Mouse (Mus musculus) limb, embryonic 12.5 days (tissue): Measurements from ENCODE around the gene Zfp827. TPM values are rescaled to one million over a fixed set of nuclear protein-coding genes. Genes with fewer than 3 reads are reported as not detected.

Source experiments
- ATAC-seq: fragments of 200-750 bp; cut with Nextera tagmentation; 2 replicates; pipeline ENCODE4 v1.8.0; 2017; ENCODE audit warnings: low read depth, moderate TSS enrichment; ENCODE audit not compliant: insufficient number of reproducible peaks, insufficient read depth, low FRiP score, low TSS enrichment
- H3K27ac ChIP-seq: fragments of 300-500 bp; sonication (generic); 2 replicates; pipeline ENCODE4 v1.5.1; 2016; ENCODE audit warnings: mild to moderate bottlenecking, moderate library complexity
- H3K27me3 ChIP-seq: fragments of 300-500 bp; sonication (generic); 2 replicates; pipeline ENCODE4 v1.6.1; 2016; ENCODE audit warnings: mild to moderate bottlenecking, moderate library complexity
- H3K36me3 ChIP-seq: fragments of 300-500 bp; sonication (generic); 2 replicates; pipeline ENCODE4 v1.6.1; 2016; ENCODE audit warnings: mild to moderate bottlenecking, moderate library complexity
- H3K4me1 ChIP-seq: fragments of 300-500 bp; sonication (generic); replicated peaks from 2 replicates; pipeline ENCODE4 v1.6.1; 2016
- H3K4me2 ChIP-seq: fragments of 300-500 bp; sonication (generic); 2 replicates; pipeline ENCODE4 v1.6.1; 2016; ENCODE audit warnings: mild to moderate bottlenecking, moderate library complexity
- H3K4me3 ChIP-seq: fragments of 300-500 bp; sonication (generic); replicated peaks from 2 replicates; pipeline ENCODE4 v1.5.1; 2016; ENCODE audit warnings: mild to moderate bottlenecking
- H3K9ac ChIP-seq: fragments of 300-500 bp; sonication (generic); replicated peaks from 2 replicates; pipeline ENCODE4 v1.6.1; 2016; ENCODE audit warnings: mild to moderate bottlenecking, moderate library complexity
- H3K9me3 ChIP-seq: fragments of 300-500 bp; sonication (generic); 2 replicates; pipeline ENCODE4 v1.6.1; 2016; ENCODE audit warnings: mild to moderate bottlenecking, moderate library complexity
- WGBS: fragments of 180-500 bp; shearing (Covaris S2); methylation state at CpG from one replicate; pipeline ENCODE4 v1.1.7; 2016; 5-methylcytosine and 5-hydroxymethylcytosine counted together
- polyA plus RNA-seq: library from polyadenylated mRNA; unstranded; fragments of >200 nt; fragmentation: Nextera tagmentation; extraction: Ambion mirVana; gene quantifications from 2 replicates; pipeline ENCODE4 v1.2.1, GENCODE M21; 2016

Gene Zfp827
- polyA plus RNA-seq, 1 experiment from 2014 or later = 13.3 TPM

DNA sequence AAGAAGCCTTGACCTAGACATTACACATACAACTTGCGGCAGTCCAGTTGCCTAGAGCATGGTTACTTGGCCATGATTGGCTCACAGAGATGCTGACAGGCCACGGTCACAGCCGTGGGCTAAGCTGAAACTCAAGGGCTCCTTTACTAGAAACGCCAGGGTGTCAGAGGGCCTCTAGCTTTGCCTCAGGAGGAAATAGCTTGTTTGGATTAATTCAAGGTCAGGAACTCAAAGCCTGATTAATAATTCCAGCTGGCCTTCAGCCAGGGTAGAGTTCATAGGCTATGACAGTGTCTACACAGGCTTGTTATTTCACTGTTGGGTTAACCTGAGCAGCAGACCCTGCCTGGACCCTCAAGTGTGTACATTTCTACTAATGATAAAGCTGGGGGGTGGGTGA is 132.1 kb downstream of the Zfp827 start:
- ATAC-seq = no peak
- no peak overlapping the region for H3K27ac ChIP-seq
- H3K4me3 ChIP-seq = no peak overlapping the region
- 71% methylated on average over 4 of the region's 4 CpGs for WGBS
- H3K4me2 ChIP-seq = no peak overlapping the region
- H3K27me3 ChIP-seq = no peaks in the 10 kb centered on the region
- peaks cover 33% of the 10 kb centered on the region for H3K36me3 ChIP-seq
- peaks cover 36% of the 10 kb centered on the region for H3K4me1 ChIP-seq
- H3K9me3 ChIP-seq = no peaks in the 10 kb centered on the region
- H3K9ac ChIP-seq = no peak overlapping the region

DNA sequence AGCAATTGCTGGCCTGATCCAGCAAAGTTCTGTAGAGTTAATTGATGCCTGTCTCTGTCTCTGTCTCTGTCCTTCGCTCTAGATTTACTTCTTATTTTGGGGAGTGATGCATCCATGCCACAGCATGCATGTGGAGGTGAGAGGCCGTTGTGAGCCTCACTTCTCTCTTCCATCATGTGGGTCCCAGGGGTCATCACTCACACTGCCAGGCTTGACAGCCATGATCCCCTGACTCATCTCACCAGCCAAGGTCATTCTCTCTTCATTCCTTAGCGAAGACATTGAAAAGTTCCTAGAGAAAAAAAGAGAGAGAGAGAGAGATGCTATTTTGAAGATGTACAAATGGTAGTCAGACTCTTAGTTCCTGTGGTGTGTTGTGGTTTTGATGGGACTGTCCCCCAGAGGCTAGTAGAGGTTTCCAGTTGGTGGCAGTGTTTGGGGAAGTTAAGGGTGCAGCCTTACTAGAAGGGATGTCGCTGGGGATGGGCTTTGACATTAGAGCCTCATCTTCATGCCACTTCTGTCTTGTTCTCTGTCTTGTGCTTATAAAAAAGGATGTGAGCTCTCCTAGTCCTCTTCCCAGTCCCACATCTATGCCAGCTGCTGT is 133.0 kb downstream of the Zfp827 start:
- peaks cover 36% of the 10 kb centered on the region for H3K4me1 ChIP-seq
- ATAC-seq = no peak
- 89% methylated on average over 4 of the region's 4 CpGs for WGBS

DNA sequence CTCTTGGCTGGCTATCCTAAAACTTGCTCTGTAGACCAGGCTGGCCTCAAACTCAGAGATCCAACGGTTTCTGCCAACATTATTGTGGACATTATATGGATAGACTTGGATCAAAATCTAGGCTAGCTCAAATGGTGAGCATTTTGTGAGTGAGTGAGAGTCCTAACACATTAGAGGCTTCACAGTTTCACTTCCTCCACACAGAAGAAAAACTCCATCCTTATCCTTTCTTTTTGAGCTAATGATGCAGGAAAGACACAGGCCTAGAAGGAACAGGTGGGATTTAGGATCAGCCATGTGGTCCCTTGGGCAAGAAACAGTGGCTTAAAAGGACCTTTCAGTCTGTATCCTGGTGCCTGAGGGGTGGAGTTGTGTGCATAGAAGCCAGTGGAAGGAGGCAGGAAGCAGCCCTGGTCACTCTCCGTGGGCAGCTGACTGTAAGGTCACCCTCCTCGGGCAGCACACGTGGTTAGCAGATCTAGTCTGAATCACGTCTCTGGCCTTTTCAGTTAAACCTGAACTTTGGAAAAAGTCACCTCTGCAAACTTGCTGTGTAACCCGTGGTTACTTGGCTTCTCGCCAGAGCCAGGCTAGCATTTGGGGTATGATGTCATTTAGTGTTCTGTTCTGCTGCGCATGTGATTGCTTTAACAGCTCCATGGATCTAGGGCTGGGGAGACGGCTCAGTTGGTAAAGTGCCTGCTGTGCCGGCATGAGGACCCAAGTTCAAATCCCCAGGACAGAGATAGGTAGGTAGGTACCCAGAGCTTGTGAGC is 134.5 kb downstream of the Zfp827 start:
- no peak overlapping the region for H3K4me2 ChIP-seq
- ATAC-seq = peak; percentile 82
- no peaks in the 10 kb centered on the region for H3K9me3 ChIP-seq
- 39% methylated on average over 10 of the region's 10 CpGs for WGBS
- H3K4me1 ChIP-seq = peaks cover 24% of the 10 kb centered on the region
- H3K36me3 ChIP-seq = peaks cover 21% of the 10 kb centered on the region
- no peak overlapping the region for H3K9ac ChIP-seq
- H3K27ac ChIP-seq = peak overlapping the region; percentile 79
- no peaks in the 10 kb centered on the region for H3K27me3 ChIP-seq
- no peak overlapping the region for H3K4me3 ChIP-seq

More for the DNA sequence above, 133.0 kb downstream of the Zfp827 start:
- Histone ChIP-seq H3K4me2 (no peak overlapping the region), H3K4me3 (no peak overlapping the region), H3K27me3 (no peaks in the 10 kb centered on the region), H3K27ac (0 out of 2 replicates have a peak overlapping the region, but pooled peaks have one; percentile 23), H3K36me3 (peaks cover 31% of the 10 kb centered on the region), H3K9me3 (no peaks in the 10 kb centered on the region), H3K9ac (no peak overlapping the region)

DNA sequence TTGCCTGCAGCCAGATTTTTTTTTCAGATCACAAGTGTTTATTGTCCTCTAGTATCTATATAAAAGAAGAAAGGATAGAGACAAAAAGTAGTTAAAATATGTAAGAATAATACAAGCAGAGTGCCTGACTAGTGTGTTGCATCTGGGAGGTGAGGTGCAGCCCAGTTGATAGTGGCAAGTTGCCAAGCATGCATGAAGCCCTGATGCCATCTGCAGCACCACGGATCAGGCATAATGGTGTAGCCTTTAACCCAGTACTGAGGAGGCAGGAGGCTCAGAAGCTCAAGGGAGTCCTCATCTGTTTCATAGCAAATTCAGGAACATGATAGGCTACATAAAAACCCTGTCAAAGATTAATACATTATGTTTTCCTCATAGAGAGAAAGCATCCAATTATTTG is 136.1 kb downstream of the Zfp827 start:
- no peak for ATAC-seq
- no peaks in the 10 kb centered on the region for H3K9me3 ChIP-seq
- H3K27me3 ChIP-seq = no peaks in the 10 kb centered on the region
- WGBS = 62% methylated on average over 1 of the region's 1 CpGs
- H3K27ac ChIP-seq = no peak overlapping the region
- no peak overlapping the region for H3K9ac ChIP-seq
- H3K4me2 ChIP-seq = no peak overlapping the region
- peaks cover 14% of the 10 kb centered on the region for H3K36me3 ChIP-seq
- peaks cover 23% of the 10 kb centered on the region for H3K4me1 ChIP-seq
- H3K4me3 ChIP-seq = no peak overlapping the region

DNA sequence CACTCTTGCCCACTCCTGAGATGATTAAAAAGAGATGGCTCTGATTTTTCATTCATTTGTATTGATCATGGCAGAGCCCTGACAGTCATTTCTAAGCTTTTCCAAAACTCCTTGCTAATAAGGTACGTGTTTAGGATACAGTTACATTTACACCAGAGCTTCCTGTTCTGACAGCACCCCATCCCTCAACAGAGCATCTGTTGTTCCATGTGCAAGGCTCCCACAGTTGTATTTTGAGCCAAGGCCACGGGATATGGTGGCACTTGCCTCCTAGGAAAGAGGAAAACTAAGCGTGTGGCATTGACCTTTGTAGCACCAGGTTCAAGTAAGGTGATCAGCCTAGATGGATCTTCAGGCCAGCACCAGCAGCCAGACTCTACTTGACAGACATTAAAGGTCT is 137.0 kb downstream of the Zfp827 start:
- H3K36me3 ChIP-seq = peaks cover 17% of the 10 kb centered on the region; the same call in 1 of the 2 replicates
- 78% methylated on average over 3 of the region's 3 CpGs for WGBS

DNA sequence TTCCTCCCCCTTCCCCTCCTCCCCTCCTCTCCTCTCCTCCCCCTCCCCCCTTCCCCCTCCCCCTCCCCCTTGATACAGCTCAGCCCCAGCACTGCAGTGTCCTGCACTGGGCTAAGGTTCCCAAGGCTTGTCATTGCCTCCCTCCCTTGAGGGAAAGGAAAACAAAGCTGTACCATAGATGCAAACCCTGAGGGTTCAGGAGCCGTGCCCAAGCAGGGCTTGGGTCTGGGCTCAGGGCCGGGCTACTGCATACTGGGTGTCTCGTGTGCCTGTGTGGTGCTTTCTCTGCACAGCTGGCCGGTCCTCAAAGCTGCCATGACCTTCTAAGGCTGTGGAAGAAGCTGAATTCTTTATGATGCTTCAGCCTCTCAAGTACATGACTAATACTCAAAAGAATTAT is 145.4 kb downstream of the Zfp827 start:
- no peaks in the 10 kb centered on the region for H3K9me3 ChIP-seq
- H3K9ac ChIP-seq = no peak overlapping the region
- WGBS = 80% methylated on average over 4 of the region's 4 CpGs
- H3K36me3 ChIP-seq = peaks cover 39% of the 10 kb centered on the region
- no peaks in the 10 kb centered on the region for H3K27me3 ChIP-seq
- H3K27ac ChIP-seq = no peak overlapping the region
- no peak overlapping the region for H3K4me2 ChIP-seq
- no peak overlapping the region for H3K4me3 ChIP-seq
- H3K4me1 ChIP-seq = no peaks in the 10 kb centered on the region
- no peak for ATAC-seq

More for the DNA sequence above, 137.0 kb downstream of the Zfp827 start:
- no peak overlapping the region for H3K9ac ChIP-seq
- H3K27me3 ChIP-seq = no peaks in the 10 kb centered on the region
- no peak for ATAC-seq
- no peak overlapping the region for H3K4me3 ChIP-seq
- H3K27ac ChIP-seq = no peak overlapping the region
- H3K4me1 ChIP-seq = peaks cover 18% of the 10 kb centered on the region
- no peak overlapping the region for H3K4me2 ChIP-seq
- H3K9me3 ChIP-seq = no peaks in the 10 kb centered on the region

DNA sequence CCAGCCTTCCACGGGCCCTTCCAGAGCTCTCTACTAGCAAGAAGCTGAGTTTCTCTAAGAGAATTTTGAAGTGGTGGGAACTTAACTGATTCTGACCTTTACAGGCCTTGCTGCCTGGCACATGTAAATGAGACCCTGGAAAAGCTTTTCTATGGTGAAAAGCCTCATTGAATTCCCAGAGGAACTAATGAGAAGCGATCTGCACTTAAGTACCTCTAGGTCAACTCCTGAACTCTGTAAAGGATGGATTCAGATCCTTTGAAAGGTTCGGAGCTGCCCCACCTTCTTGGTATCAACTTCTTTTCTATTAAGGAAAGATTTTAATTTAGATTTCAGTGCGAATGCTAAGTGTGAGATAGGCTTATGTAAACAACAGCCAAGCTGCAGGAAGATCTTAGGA is 147.8 kb downstream of the Zfp827 start:
- H3K36me3 ChIP-seq = peaks cover 58% of the 10 kb centered on the region
- no peak overlapping the region for H3K4me3 ChIP-seq
- no peaks in the 10 kb centered on the region for H3K27me3 ChIP-seq
- H3K9me3 ChIP-seq = no peaks in the 10 kb centered on the region
- H3K27ac ChIP-seq = no peak overlapping the region
- WGBS = 78% methylated on average over 4 of the region's 4 CpGs
- ATAC-seq = no peak
- H3K4me1 ChIP-seq = no peaks in the 10 kb centered on the region
- no peak overlapping the region for H3K4me2 ChIP-seq
- H3K9ac ChIP-seq = no peak overlapping the region

DNA sequence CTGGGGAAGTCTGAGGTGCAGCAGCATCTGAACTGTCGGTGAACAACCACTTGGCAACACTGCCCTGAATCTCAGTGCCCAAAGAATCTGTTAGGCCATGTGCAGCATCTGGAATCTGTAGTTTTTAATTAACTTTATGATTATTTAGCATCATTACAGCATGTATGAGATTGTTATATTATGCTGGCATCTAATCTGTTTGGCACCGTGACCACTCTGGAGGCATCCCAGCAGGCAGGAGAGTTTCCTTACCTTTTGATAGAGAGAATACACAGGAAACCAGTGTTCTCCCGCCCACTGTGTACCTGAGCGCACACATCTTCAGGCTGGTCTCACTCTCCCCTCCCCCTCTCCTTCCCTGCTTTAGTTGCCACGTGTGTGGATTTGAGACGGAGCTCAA is 151.4 kb downstream of the Zfp827 start:
- ATAC-seq = no peak
- Histone ChIP-seq H3K4me2 (no peak overlapping the region), H3K9me3 (no peaks in the 10 kb centered on the region), H3K4me1 (no peaks in the 10 kb centered on the region), H3K27me3 (no peaks in the 10 kb centered on the region), H3K4me3 (no peak overlapping the region), H3K9ac (no peak overlapping the region), H3K36me3 (peaks cover 89% of the 10 kb centered on the region), H3K27ac (no peak overlapping the region)
- WGBS = 84% methylated on average over 6 of the region's 6 CpGs

DNA sequence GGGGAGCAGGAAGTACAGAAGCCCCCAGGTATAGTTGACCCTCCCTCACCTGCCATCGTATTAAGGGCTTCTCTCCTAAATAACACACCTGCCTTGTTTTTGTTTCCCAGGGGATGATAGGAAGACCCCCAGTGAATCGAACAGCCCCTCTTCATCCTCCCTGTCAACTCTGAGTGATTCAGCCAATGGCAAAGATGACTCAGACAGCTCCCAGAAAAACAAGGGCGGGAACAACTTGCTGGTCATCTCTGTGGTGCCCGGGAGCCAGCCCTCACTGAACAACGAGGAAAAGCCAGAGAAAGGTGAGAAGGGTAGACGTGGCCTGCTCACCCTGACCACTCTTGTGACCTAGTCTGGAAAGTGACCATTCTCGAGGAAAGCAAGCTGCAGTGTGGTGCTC is 157.3 kb downstream of the Zfp827 start:
- H3K9me3 ChIP-seq = no peaks in the 10 kb centered on the region
- no peaks in the 10 kb centered on the region for H3K27me3 ChIP-seq
- H3K27ac ChIP-seq = no peak overlapping the region
- no peak overlapping the region for H3K9ac ChIP-seq
- H3K4me1 ChIP-seq = no peaks in the 10 kb centered on the region
- no peak overlapping the region for H3K4me2 ChIP-seq
- H3K4me3 ChIP-seq = no peak overlapping the region
- peaks cover 100% of the 10 kb centered on the region for H3K36me3 ChIP-seq
- ATAC-seq = no peak
- 82% methylated on average over 7 of the region's 7 CpGs for WGBS

DNA sequence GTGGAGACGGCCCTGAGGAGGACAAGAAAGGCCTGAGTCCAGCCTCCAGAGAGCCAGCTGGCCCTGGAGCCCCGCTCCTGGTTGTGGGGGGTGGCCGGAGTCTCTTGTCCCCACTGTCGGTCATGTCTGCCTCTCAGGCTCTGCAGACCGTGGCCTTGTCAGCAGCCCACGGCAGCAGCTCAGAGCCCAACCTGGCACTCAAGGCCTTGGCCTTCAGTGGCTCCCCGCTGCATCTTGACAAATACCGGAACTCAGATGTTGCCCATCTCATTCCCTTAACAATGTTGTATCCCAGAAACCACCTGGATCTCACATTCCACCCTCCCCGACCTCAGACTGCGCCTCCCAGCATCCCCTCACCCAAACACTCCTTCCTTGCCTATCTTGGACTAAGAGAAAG is 161.8 kb downstream of the Zfp827 start:
- H3K4me1 ChIP-seq = no peaks in the 10 kb centered on the region
- no peak overlapping the region for H3K9ac ChIP-seq
- 96% methylated on average over 10 of the region's 10 CpGs for WGBS
- no peak for ATAC-seq
- no peak overlapping the region for H3K4me2 ChIP-seq
- no peak overlapping the region for H3K4me3 ChIP-seq
- no peaks in the 10 kb centered on the region for H3K27me3 ChIP-seq
- peaks cover 82% of the 10 kb centered on the region for H3K36me3 ChIP-seq
- H3K27ac ChIP-seq = no peak overlapping the region
- no peaks in the 10 kb centered on the region for H3K9me3 ChIP-seq

DNA sequence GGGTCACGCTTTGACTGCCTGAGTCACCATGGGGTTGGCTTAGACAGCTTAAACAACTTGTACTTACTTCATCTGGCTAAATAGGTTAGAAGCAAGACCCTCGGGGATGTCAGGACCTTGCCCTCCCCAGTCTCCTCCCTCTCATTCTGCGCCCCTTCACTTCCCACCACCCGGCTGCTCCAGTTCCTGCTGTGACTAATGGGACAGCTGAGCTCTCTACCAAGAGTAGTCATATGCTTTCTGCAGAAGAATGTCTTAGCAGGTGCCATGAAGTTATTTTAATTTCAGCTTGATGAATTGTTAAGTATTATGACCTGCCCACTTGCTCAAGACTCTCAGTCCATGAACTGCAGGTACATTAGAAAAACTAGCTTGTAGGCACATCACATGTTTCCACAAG is 168.2 kb downstream of the Zfp827 start:
- no peaks in the 10 kb centered on the region for H3K9me3 ChIP-seq
- no peak overlapping the region for H3K4me2 ChIP-seq
- H3K27ac ChIP-seq = no peak overlapping the region
- no peak overlapping the region for H3K4me3 ChIP-seq
- H3K4me1 ChIP-seq = peaks cover 7% of the 10 kb centered on the region
- H3K36me3 ChIP-seq = peaks cover 18% of the 10 kb centered on the region
- H3K27me3 ChIP-seq = no peaks in the 10 kb centered on the region
- WGBS = 78% methylated on average over 4 of the region's 4 CpGs
- ATAC-seq = no peak
- no peak overlapping the region for H3K9ac ChIP-seq
